ENCODE assay signal across 19 mouse cellular contexts in the genomic region with DNA sequence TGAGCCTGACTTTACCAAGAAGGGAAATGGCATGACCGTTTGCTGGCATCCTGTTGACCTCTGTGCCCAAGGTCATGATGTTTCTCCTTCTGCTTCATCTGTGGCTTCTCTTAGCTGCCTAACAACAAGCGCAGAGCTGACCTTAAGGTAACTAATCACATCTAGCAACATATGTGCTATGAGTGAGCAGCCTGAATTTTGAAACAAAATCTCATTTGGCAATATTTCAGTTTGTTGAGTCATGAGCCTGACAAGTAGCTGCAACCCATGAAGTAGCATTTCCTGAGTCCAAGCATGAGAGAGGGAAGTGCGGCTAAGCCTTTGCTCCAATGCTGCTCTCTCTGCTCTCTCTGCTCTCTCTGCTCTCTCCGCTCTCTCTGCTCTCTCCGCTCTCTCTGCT. TPM values are rescaled to one million over a fixed set of nuclear protein-coding genes. Genes with fewer than 3 reads are reported as not detected.
DNase-seq lines count a peak whose midpoint lies in the region; ATAC-seq and TF ChIP-seq lines count a peak whose summit lies in the region.
"Had no signal": no experiment of that assay in that cellular context is flagged by ENCODE, and none has a peak within 500 bp of the region (broad histone marks: within the 10 kb centered on the region; RNA-seq: fewer than 3 reads in every experiment).

No protein-coding gene starts in this region.

- 0 out of 2 replicates have a peak, but pooled peaks cover 4% of the 10 kb centered on the region for H3K9me3 ChIP-seq in hindbrain, embryonic 10.5 days
- no peaks in the 10 kb centered on the region for H3K9me3 ChIP-seq in forebrain, embryonic 12.5 days
- H3K9me3 ChIP-seq: forebrain, embryonic 10.5 days; heart, embryonic 12.5 days; hindbrain, embryonic 15.5 days; kidney, embryonic 15.5 days; limb, embryonic 13.5 days; midbrain, embryonic 10.5 days had no signal

- peak overlapping the region; percentile 79 for H3K27ac ChIP-seq in bone marrow, adult 2 months (ENCODE audit: control insufficient read depth, insufficient read depth, low read depth, low read length, poor library complexity)
- no peak overlapping the region for H3K27ac ChIP-seq in hindbrain, embryonic 10.5 days
- H3K27ac ChIP-seq in forebrain, embryonic 12.5 days: no peak overlapping the region
- no peak overlapping the region for H3K27ac ChIP-seq in heart, adult 2 months
- H3K27ac ChIP-seq: forebrain, embryonic 10.5 days; gastrocnemius, adult 2 months; hindbrain, embryonic 15.5 days; kidney, embryonic 15.5 days; limb, embryonic 13.5 days; midbrain, embryonic 10.5 days had no signal

- no peak overlapping the region for H3K4me2 ChIP-seq in forebrain, embryonic 12.5 days
- H3K4me2 ChIP-seq: heart, embryonic 12.5 days; hindbrain, embryonic 15.5 days; kidney, embryonic 15.5 days; limb, embryonic 13.5 days had no signal

- H3K4me1 ChIP-seq in bone marrow, adult 2 months (ENCODE audit: control insufficient read depth, insufficient read depth, low read length): peaks cover 3% of the 10 kb centered on the region; the same call in 1 of the 2 replicates
- no peaks in the 10 kb centered on the region for H3K4me1 ChIP-seq in hindbrain, embryonic 10.5 days (replicated peaks)
- no peaks in the 10 kb centered on the region for H3K4me1 ChIP-seq in forebrain, embryonic 12.5 days
- peaks cover 6% of the 10 kb centered on the region for H3K4me1 ChIP-seq in heart, adult 2 months (ENCODE audit: control insufficient read depth, insufficient read depth, low read length)
- H3K4me1 ChIP-seq: forebrain, embryonic 10.5 days; hindbrain, embryonic 15.5 days; kidney, embryonic 15.5 days; limb, embryonic 13.5 days; midbrain, embryonic 10.5 days had no signal

- no peak for DNase-seq in frontal cortex, postnatal 10 days (ENCODE audit: low spot score in 2 of 2)
- peak; percentile 96 for DNase-seq in 416B (ENCODE audit: low read depth)
- no peak for DNase-seq in hindbrain, embryonic 10.5 days (ENCODE audit: low spot score)
- no peak for DNase-seq in heart, adult 2 months
- DNase-seq: embryo, embryonic 11 days; layer of hippocampus, postnatal 36 days had no signal

- TF ChIP-seq POLR2A in bone marrow, adult 2 months (IDR thresholded peaks at IDR 0.05; ENCODE audit: borderline replicate concordance, control insufficient read depth, low read depth, low read length): no peak
- no peak for TF ChIP-seq POLR2A in heart, adult 2 months (IDR thresholded peaks at IDR 0.05; ENCODE audit: insufficient read depth, low read depth, low read length)

- no peaks in the 10 kb centered on the region for H3K27me3 ChIP-seq in hindbrain, embryonic 10.5 days (ENCODE audit: insufficient read depth, poor library complexity, severe bottlenecking)
- H3K27me3 ChIP-seq in forebrain, embryonic 12.5 days: no peaks in the 10 kb centered on the region
- H3K27me3 ChIP-seq in heart, adult 2 months (ENCODE audit: control insufficient read depth, insufficient read depth, low read length): no peaks in the 10 kb centered on the region
- H3K27me3 ChIP-seq: CH12.LX; heart, embryonic 12.5 days; hindbrain, embryonic 15.5 days; kidney, embryonic 15.5 days; limb, embryonic 13.5 days had no signal

- H3K9ac ChIP-seq in forebrain, embryonic 12.5 days: no peak overlapping the region
- H3K9ac ChIP-seq in heart, adult 2 months (ENCODE audit: low read depth, low read length): no peak overlapping the region
- H3K9ac ChIP-seq: heart, embryonic 12.5 days; hindbrain, embryonic 15.5 days; kidney, embryonic 15.5 days; limb, embryonic 13.5 days had no signal

- H3K4me3 ChIP-seq in bone marrow, adult 2 months (replicated peaks; ENCODE audit: control insufficient read depth, low read depth, low read length): no peak overlapping the region
- no peak overlapping the region for H3K4me3 ChIP-seq in hindbrain, embryonic 10.5 days
- no peak overlapping the region for H3K4me3 ChIP-seq in forebrain, embryonic 12.5 days (replicated peaks)
- no peak overlapping the region for H3K4me3 ChIP-seq in heart, adult 2 months
- H3K4me3 ChIP-seq: forebrain, embryonic 10.5 days; gastrocnemius, adult 2 months; heart, embryonic 12.5 days; hindbrain, embryonic 15.5 days; kidney, embryonic 15.5 days; limb, embryonic 13.5 days; midbrain, embryonic 10.5 days had no signal

- 54% methylated on average over 5 of the region's 5 CpGs for WGBS in bone marrow, adult 2 months
- WGBS in hindbrain, embryonic 10.5 days: 96% methylated on average over 5 of the region's 5 CpGs
- WGBS in forebrain, embryonic 12.5 days: 96% methylated on average over 5 of the region's 5 CpGs
- 67% methylated on average over 5 of the region's 5 CpGs for WGBS in heart, adult 2 months

- ATAC-seq in frontal cortex, adult (ENCODE audit: low TSS enrichment): peak; percentile 77
- ATAC-seq in megakaryocyte, adult 5-6 weeks (ENCODE audit: poor library complexity, severe bottlenecking): peak; percentile 89
- no peak for ATAC-seq in forebrain, embryonic 12.5 days (ENCODE audit: low FRiP score)

- no peak for TF ChIP-seq EP300 in heart, adult 2 months (IDR thresholded peaks at IDR 0.05; ENCODE audit: insufficient read depth, low read depth, low read length)

- H3K36me3 ChIP-seq in hindbrain, embryonic 10.5 days: no peaks in the 10 kb centered on the region
- H3K36me3 ChIP-seq in forebrain, embryonic 12.5 days (replicated peaks): no peaks in the 10 kb centered on the region
- H3K36me3 ChIP-seq in heart, adult 2 months (ENCODE audit: control insufficient read depth, insufficient read depth, low read length): peaks cover 5% of the 10 kb centered on the region
- H3K36me3 ChIP-seq: forebrain, embryonic 10.5 days; heart, embryonic 12.5 days; hindbrain, embryonic 15.5 days; kidney, embryonic 15.5 days; limb, embryonic 13.5 days; midbrain, embryonic 10.5 days had no signal

- H3K79me2 ChIP-seq in heart, adult 2 months (replicated peaks; ENCODE audit: control insufficient read depth, insufficient read depth, low read length): no peaks in the 10 kb centered on the region

- TF ChIP-seq CTCF in bone marrow, adult 2 months (IDR thresholded peaks at IDR 0.05; ENCODE audit: control insufficient read depth, insufficient read depth, low read length): no peak
- no peak for TF ChIP-seq CTCF in heart, adult 2 months (IDR thresholded peaks at IDR 0.05)

- intact Hi-C loops in heart, adult 2 months (cut with DNase I): no loop called here

RNA-seq across cellular contexts. Expression of gene Cxcl1, which starts 9.4 kb away (rescaled TPM):
- polyA plus RNA-seq in bone marrow, adult 2 months (2011; ENCODE audit: insufficient read depth, insufficient read length, low replicate concordance, missing spikeins): 1.6 TPM in 1 of 2 replicates, not detected in the other
- total RNA-seq in megakaryocyte, adult 5-6 weeks (2015): 0.36 TPM in 1 of 2 replicates, not detected in the other
- 0.16 and 0.70 TPM in 2 replicates for total RNA-seq in megakaryocyte, adult 5-6 weeks (2017)
- polyA plus RNA-seq in hindbrain, embryonic 10.5 days (2016; fragmentation: Nextera tagmentation; extraction: Ambion mirVana): not detected in 2 replicates
- polyA plus RNA-seq in forebrain, embryonic 12.5 days (2016; fragmentation: Nextera tagmentation; extraction: Ambion mirVana): not detected in 2 replicates
- total RNA-seq in heart, adult 2 months (2021): 1 to 10 TPM in 1 of 2 experiments, under 1 TPM in 1; 0.48 to 1.0 TPM
- polyA plus RNA-seq in heart, adult 2 months (2012; rRNA removed): 2.0 and 2.8 TPM in 2 replicates
- total RNA-seq: CH12.LX had no signal
- polyA plus RNA-seq: forebrain, embryonic 10.5 days; heart, embryonic 12.5 days; midbrain, embryonic 10.5 days; neural tube, embryonic 14.5 days had no signal

RNA-seq across cellular contexts. Expression of gene Cxcl2, which starts 22.0 kb away (rescaled TPM):
- polyA plus RNA-seq in bone marrow, adult 2 months (2011; ENCODE audit: insufficient read depth, insufficient read length, low replicate concordance, missing spikeins): not detected in 2 replicates
- total RNA-seq in megakaryocyte, adult 5-6 weeks (2015): 12.9 and 38.9 TPM in 2 replicates
- total RNA-seq in megakaryocyte, adult 5-6 weeks (2017): 19.7 and 51.7 TPM in 2 replicates
- not detected in 2 replicates for polyA plus RNA-seq in hindbrain, embryonic 10.5 days (2016; fragmentation: Nextera tagmentation; extraction: Ambion mirVana)
- not detected in 2 replicates for polyA plus RNA-seq in forebrain, embryonic 12.5 days (2016; fragmentation: Nextera tagmentation; extraction: Ambion mirVana)
- not detected for total RNA-seq in heart, adult 2 months (2021)
- polyA plus RNA-seq in heart, adult 2 months (2012; rRNA removed): 0.35 and 0.84 TPM in 2 replicates
- total RNA-seq: gastrocnemius, adult 2 months; layer of hippocampus, postnatal 36 days had no signal
- polyA plus RNA-seq: forebrain, embryonic 10.5 days; heart, embryonic 12.5 days; hindbrain, embryonic 15.5 days; kidney, embryonic 15.5 days; midbrain, embryonic 10.5 days; neural tube, embryonic 14.5 days had no signal

RNA-seq across cellular contexts. Expression of gene Mthfd2l, which starts 49.2 kb away (rescaled TPM):
- 3.4 and 4.1 TPM in 2 replicates for polyA plus RNA-seq in bone marrow, adult 2 months (2011; ENCODE audit: insufficient read depth, insufficient read length, low replicate concordance, missing spikeins)
- 3.3 and 4.4 TPM in 2 replicates for total RNA-seq in megakaryocyte, adult 5-6 weeks (2015)
- total RNA-seq in megakaryocyte, adult 5-6 weeks (2017): 3.2 and 9.7 TPM in 2 replicates
- polyA plus RNA-seq in hindbrain, embryonic 10.5 days (2016; fragmentation: Nextera tagmentation; extraction: Ambion mirVana): 58.6 and 71.3 TPM in 2 replicates
- 96.0 and 100 TPM in 2 replicates for polyA plus RNA-seq in forebrain, embryonic 12.5 days (2016; fragmentation: Nextera tagmentation; extraction: Ambion mirVana)
- total RNA-seq in heart, adult 2 months (2021): 1 to 10 TPM; 9.1 to 9.8 TPM
- 8.4 and 8.7 TPM in 2 replicates for polyA plus RNA-seq in heart, adult 2 months (2012; rRNA removed)
